Mouse (Mus musculus) cortical plate, adult 2 months (tissue): ENCODE results near the gene Krt20.

ENCODE experiments used
- CTCF ChIP-seq: fragments of 200-500 bp; IDR thresholded peaks from 2 replicates; pipeline ENCODE4 v1.5.1; 2011; ENCODE audit warnings: mild to moderate bottlenecking, control low read depth, low read length; ENCODE audit not compliant: insufficient read depth; ENCODE audit errors: extremely low read depth
- POLR2A ChIP-seq: fragments of 200-500 bp; IDR thresholded peaks from 2 replicates; pipeline ENCODE4 v1.6.1; 2011; ENCODE audit warnings: mild to moderate bottlenecking, low read length, control low read depth; ENCODE audit not compliant: insufficient read depth; ENCODE audit errors: extremely low read depth

GRCm38 (mm10) chr11:99441220-99441619 lies 3.3 kb upstream of the Krt20 start:
- no peak for TF ChIP-seq CTCF
- TF ChIP-seq POLR2A, result no peak
